Mouse (Mus musculus) right cerebral cortex, postnatal 25 days (tissue): Measurements from ENCODE around the gene Pank4.
A peak's percentile ranks its signal among the peaks of the same experiment; 100 is the strongest.

ENCODE experiments used
- DNase-seq: peaks from one replicate; pipeline ENCODE4 v3.0.0; 2022

Gene Pank4

GRCm38 (mm10) chr4:154943323-154944039, 20.4 kb upstream of the Pank4 start:
- DNase-seq, result no peak

DNA sequence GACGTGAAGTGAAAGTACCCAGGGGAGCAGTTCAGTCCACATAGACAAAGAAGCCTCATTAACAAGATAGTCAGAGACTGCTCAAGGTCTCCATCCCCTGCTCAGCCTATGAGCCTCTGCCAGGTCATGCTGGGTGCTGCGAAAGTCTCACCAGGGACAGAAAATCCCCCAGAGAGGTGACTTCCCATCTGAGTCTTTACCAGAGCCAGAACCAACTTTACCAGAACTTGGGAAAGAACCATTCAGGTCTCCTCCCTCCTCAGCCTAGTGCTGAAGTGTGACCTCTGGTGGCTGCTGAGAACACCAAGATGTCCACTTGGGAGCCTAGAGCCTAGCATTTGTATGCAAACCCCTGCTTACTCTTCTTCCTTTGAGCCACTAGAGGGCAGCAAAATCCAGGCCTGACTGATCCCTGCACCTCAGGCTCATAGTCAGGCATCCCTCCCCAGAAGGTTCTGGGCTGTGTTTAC, 19.8 kb upstream of the Pank4 start:
- DNase-seq, result peak; percentile 67

- peak; percentile 55 for DNase-seq
Measured at GRCm38 (mm10) chr4:154946319-154946718, 17.6 kb upstream of the Pank4 start.

DNA sequence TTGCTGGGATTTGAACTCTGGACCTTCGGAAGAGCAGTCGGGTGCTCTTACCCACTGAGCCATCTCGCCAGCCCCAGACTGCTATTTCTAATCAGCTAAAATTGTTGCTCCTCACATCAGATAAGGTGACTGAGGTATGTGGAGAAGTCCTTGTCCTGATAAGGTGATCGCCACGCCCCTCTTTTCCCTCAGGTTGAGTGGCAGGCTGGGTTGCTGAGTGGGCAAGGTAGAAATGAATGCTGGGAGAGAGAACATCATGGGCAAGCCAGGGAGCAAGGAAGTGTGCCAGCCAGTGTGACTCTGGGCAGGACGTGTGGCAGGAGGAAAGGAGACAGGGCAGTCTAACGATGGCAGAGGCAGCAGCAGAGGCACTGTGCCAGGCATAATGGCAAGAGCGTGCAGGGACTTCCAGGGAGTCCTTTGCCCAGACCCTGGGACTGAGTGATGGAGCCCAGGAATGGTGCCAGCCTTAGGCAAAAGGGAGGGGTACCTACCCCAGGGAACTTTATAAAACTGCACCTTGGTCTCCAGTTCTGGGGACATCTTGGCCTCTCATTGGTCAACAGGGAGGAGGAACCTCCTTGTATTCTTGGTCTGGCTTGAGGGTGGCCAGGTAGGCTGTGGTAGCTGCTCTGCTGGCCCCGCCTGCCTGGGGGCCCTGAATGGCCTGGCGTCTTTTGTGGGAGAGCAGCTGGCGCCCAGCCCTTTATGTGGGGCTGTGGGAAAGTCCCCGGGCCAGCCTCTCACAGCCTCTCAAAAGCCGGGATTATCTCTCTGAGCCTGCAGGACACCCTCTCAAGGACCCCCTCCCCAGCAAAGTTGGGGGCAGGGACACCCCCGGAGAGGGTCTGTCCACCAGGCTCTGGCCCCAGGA, 15.6 kb upstream of the Pank4 start:
- DNase-seq, result peak; percentile 42

GRCm38 (mm10) chr4:154948940-154949588, 14.9 kb upstream of the Pank4 start:
- DNase-seq, result no peak

DNA sequence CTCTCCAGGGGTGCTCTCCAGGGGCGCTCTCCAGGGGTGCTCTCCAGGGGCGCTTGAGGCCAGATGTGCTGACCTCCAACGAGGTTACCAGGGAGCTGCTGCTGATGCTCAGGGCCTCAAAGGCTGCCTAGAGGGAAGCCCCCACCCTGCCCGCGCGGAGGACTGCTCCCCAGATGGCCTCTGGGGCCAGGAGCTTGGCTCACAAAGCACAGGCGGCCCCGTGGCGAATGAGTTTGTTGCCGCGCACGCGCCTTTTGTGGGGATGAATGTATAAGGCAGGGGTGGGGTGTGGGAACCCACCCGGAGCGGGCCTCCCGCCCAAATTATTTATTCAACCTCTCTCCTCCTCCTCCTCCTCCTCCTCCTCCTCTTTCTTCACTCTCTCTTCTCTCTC, 14.3 kb upstream of the Pank4 start:
- DNase-seq, result no peak

GRCm38 (mm10) chr4:154952461-154953241, 11.3 kb upstream of the Pank4 start:
- DNase-seq, result no peak

DNA sequence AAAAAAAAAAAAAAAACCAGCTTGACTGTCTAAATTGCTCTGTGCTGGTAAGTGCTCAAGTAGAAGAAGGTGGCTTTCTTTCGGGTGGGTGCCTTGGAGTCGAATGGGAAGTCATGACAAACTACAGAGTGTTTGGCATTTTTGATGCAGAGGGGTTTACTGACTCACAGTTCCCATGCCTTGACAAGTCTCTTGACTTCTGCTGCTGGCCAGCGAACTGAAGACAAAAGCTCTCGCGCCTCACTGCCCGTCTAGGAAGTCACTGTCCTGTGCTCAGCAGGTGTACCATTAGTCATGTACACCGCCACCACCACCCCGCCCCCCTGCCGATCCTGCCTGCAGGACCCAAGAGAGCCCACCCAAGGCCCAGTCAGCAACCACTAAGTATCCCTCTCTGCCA, 7.3 kb upstream of the Pank4 start:
- DNase-seq, result no peak

- DNase-seq, result peak; percentile 41
Measured at GRCm38 (mm10) chr4:154957289-154957993, 6.5 kb upstream of the Pank4 start.

GRCm38 (mm10) chr4:154958171-154958570, 5.8 kb upstream of the Pank4 start:
- peak; percentile 30 for DNase-seq

GRCm38 (mm10) chr4:154958621-154959020, 5.3 kb upstream of the Pank4 start:
- no peak for DNase-seq

GRCm38 (mm10) chr4:154960021-154960689, 3.8 kb upstream of the Pank4 start:
- DNase-seq, result no peak

GRCm38 (mm10) chr4:154960690-154961225, 3.2 kb upstream of the Pank4 start, which contains the start of gene Hes5:
TSS of gene Hes5 (plus strand) at chr4:154960923.
- peak; percentile 72 for DNase-seq

- peak; percentile 61 for DNase-seq
Measured at GRCm38 (mm10) chr4:154961226-154961738, 2.6 kb upstream of the Pank4 start.

GRCm38 (mm10) chr4:154961911-154962310, 2.0 kb upstream of the Pank4 start:
- no peak for DNase-seq

DNA sequence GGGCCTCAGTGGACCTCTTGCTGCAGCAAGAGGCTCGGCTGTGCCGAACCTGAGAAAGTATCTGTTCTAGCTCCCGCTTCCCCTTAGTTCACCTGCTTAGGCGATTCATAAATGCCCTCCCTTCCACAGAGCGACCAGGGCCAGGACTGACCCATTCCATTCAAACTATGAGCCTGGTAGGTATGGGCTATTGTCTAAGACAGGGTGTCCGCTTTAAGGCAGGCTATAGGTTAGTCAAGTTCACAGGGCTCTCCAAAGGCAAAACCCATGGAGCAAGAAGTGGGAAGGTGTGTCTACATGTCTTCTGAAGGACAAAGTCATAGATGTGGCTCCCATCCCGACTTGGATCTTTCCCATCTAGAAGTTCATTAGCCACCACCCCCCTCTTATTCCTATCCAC, 1.2 kb upstream of the Pank4 start:
- no peak for DNase-seq

DNA sequence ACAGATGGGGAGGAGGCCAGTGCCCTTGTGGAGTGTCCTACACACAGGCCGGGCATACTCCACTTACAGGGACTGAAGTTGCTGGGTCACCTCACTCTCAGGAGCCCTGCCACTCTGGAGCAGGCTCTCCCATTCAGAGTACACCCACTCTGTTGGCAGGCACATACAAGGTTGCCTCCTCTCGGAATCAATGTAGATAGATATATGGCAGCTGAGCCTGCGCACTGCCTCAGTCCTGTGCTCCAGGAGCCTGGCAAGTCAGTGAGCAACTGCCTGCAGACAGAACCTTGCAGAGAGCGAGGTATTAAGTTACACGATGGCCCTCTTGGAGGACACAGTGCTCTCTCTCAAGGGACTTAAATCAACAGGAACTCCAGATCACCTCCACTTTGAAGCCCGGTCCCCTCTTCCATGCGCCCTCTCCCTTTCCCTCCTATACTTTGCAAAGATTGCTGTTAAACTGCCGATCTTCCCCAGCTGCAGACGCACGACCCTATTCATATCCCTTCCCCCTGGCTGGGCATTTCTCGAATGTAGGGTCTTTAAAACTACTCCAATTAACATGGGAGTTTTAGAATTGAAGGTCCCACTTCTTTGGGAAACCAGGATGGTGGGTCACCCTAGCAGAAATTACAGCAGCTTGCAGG, 610 bp upstream of the Pank4 start:
- DNase-seq, result no peak

DNA sequence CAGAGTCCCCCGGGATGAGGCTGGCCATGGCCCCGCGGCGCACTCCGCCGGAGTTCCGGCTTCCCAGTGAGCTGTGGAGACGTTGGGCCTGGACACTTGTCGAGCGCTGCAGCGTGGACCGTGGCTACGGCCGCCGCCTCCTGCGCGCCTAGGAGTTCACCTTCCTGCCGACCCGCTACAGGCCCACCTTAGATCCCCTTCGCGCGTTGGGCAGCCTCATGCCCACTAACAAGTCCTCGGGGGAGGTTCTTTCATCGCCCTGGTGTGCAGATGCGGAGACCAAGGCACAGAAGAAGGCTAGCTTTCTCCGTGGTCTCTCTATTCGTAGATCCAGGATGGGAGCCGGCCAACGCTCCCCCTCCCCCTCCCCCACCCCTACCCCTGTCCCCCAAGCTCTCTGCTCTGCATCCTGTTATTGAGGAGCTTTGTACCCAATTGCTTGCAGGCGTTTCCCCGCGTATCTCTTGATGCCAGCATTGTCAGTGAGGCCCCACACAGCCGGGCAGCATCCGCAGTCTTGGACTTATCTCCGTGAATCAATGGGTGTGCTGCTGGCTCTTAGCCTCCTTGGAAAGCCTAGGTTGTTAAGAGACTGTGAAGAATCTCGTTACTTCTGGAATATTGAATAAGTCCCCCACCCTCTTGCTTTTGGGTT, 785 bp downstream of the Pank4 start:
- no peak for DNase-seq

- DNase-seq, result no peak
Measured at GRCm38 (mm10) chr4:154965856-154966255, 1.9 kb downstream of the Pank4 start.

- DNase-seq, result no peak
Measured at GRCm38 (mm10) chr4:154967173-154967572, 3.2 kb downstream of the Pank4 start.
